Mouse (Mus musculus) R1 (cell line): Measurements from ENCODE around the gene Hmgcs1.

ENCODE experiments used
- DNase-seq: peaks from one replicate; pipeline ENCODE4 v3.0.0-alpha.2; 2018; ENCODE audit warnings: low read depth, low spot score

Gene Hmgcs1

DNA sequence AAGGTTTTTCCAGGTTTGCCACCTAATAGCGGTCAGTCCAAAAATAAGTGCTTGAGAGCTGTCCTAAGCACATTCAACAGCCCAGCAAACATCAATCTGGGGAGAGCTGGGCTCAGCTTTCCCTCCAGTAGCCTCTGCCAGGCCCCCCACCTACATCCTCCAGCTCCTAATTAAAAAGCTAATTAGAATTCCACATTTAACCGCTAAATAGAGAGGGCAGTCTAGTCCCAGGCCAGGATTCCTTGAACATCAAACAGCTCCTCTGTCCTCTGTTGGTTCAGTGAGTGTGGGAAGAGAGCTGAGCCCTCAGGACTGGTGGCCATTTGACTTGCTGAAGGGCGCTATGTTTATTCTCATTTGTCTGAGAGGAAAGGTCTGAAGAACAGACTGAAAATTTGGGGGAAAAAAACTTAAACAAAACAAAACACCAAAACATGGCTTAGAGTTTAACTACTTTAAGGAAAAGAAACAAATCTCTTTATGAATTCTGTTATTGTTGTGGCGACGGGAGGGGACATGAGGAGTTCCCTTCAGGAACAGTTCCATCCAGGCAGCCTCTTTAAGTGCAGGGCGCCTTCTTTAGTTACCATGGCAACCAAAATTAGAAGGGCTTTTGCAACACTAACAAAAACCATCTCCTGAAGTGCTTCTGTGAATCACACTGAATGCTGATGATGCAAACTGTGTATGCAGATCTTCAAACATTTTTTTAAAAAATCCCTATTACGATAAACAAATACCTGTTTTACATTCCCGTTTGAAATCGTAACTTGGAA, 63.9 kb downstream of the Hmgcs1 start:
- peak; percentile 64 for DNase-seq

DNA sequence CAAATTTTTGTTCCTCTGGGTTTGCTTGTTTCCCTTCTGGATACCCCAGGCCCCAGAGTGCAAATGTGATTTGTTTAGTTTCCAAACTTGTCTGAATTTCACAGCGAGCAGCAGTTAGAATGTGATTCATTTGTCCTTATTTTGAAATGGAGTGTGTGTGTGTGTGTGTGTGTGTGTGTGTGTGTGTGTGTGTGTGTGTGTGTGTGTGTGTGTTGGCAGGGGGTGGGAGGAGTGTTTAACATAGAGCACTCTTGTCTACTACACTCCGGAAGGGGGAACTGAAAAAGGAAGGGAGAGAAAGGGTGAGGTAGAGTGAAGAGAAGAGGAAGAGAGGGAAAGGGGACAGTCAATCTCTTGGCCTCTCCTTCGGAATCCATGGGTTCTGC, 64.4 kb downstream of the Hmgcs1 start:
- DNase-seq, result no peak

DNA sequence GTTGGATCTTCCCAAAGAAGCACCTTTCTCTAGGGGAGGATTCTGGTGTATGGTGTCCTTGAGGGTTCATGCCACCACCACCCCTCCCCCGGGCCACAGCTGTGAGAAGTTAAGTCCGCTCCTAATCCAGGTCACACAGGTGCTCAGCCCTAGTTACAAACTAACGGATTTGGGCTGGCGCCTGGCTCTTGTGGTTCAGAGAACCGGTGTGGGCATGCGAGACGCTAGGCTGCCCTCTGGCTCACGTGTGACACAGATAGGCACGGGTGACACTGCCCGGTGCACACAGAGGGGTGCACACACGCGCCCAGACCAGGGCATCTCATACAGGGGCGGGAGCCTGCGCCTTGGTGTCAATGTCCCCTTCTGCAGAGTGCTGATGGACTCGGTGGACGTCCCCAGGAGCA, 65.0 kb downstream of the Hmgcs1 start:
- peak; percentile 81 for DNase-seq

DNA sequence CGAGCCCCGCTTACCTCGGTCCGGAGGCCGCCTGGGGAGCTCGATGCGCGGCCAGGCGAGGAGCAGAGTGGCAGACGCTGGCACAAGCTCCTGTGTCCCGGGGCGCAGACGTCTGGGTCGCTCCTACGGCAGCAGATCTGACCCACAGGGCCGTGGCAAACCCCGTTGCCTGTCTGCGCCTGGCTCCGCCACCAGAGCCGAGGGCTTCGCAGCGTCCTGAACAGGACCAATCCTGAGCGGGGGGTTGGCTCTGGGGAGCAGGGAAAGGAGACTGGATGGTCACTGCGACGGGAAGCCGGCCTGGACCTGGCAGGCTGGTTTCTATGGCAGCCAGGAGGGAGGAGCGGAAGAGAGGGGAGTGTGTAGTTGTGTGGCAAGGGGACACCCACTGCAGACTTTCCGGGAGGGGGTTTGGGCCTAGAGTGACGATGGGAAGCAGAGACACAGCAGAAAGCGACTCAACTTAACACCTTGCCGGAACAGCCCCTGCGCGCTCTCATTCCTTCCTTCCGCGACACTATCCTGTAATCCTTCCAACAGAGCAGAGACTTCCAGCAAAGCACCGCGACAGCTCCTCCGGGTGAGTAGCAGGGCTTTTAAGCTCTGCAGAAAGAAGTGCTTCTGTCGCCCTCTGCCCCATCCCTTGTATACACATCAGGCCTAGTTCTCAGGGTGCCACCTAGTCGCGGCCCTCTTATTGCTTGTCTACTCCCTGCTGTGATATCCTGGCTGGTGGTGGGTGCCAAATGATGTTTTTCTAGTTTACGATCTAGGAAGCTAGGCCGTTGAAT, 65.7 kb downstream of the Hmgcs1 start, which contains the start of gene Nim1k:
Gene Nim1k, minus strand, starts transcription at position 202 of the 791 bp plus-strand sequence.
- DNase-seq, result peak; percentile 81

DNA sequence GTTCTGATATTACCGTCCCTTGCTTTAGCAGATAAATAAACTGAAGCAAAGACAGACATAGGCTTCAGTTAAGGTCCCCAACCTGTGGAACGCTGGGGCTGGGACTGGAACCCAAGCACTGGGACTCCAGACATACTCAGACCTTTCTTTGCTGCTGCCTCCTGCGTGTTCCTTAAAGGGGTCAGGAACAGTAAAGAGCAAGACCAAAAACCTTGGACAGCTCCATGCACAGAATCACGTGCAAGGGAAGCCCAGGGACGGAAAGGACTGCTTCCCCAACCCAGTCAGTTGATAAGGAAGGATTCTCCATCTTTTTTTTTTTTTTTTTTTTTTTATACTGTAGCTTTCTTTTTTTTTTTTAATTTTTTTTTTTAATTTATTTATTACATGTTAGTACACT, 66.7 kb downstream of the Hmgcs1 start:
- DNase-seq, result peak; percentile 65
